Mouse (Mus musculus) small intestine, adult 2 months (tissue): ENCODE measurements around the gene Abhd8.

Experiments
- CTCF ChIP-seq: fragments of 200-500 bp; IDR thresholded peaks from 2 replicates; pipeline ENCODE4 v1.5.1; 2012; ENCODE audit warnings: low read depth, mild to moderate bottlenecking, control low read depth, inconsistent platforms, low read length, moderate library complexity, mixed read lengths; ENCODE audit not compliant: insufficient replicate concordance, insufficient read length; ENCODE audit errors: extremely low read depth
- POLR2A ChIP-seq: fragments of 200-500 bp; IDR thresholded peaks from 2 replicates; pipeline ENCODE4 v1.6.1; 2012; ENCODE audit warnings: low read depth, mild to moderate bottlenecking, control low read depth, inconsistent platforms, low read length, moderate library complexity

DNA sequence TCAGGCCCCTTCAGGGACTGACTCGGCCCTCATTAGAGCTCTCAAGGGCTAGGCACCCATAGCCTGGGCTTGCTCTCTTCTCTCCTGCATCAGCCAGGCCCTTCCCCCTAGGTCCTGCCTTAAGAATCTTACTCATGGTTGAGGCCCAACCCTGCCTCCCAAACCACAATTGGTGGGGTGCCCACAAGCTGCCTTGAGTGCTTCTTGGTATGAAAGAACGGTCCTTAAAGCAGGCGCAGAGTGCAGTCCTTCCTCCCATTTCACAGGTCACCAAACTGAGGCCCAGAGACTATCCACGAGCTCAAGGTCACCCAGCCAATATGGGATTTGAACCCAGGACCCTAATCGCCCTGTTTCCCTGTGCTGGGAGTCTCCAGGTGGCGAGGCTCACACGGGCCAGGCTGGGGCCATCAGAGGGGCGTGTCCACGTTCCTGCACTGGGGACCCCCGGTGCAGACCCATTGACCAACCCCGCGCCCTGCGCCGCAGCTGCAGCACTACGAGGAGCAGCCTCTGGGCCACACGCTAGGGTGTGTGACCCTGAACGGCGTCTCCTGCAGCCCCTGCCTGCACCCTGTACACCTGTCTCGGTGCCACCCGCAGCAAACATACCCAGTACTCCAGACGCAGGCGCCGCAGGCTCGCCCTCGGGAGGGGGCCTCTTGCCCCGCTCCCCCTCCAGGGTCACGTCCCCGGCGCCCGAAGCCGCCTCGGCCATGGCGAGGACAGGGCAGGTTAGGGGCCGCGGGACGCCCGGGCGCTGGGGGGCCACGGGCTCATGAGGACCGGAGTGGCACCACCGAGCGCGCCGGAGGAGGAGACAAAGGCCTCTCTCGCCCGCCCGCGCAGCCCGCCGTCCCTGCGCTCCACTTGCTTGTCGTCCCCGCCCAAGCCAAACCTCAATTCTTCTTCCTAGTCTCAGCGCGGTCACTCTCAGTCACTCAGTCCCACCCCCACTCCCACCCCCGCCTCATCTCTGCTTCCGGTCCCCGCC is 22.0 kb upstream of the Abhd8 start, which contains the start of gene Ano8:
- TF ChIP-seq CTCF (no peak), POLR2A (no peak; the same call in 1 of the 2 replicates)
